Mouse (Mus musculus): Measurements from ENCODE around the gene Lce3e.

Lce3e gene

DNA sequence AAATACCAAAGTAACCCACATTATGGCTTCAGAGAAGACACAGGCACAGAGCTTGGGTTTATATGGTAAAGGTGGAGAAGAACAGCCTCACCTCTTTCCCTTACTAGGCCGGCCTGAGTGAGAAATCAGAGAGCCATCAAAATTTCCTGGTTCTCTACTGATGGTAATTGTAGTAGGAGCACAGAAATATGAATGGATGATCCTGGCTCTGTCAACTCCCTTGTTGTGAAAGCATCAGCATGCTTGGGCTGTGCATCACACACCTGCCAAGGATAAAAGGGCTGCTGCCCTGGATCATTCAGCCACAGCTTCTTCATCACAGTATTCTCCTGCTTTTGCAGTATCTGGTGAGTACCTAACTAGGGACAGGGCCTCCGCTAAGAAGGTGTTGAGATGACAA, at the start of gene Lce3e:
Gene Lce3e (plus strand): TSS at position 301 of the 400 bp plus-strand sequence.
- no peak for DNase-seq (ENCODE audit: low read depth in 1 of 2, low spot score in 2 of 2)

DNA sequence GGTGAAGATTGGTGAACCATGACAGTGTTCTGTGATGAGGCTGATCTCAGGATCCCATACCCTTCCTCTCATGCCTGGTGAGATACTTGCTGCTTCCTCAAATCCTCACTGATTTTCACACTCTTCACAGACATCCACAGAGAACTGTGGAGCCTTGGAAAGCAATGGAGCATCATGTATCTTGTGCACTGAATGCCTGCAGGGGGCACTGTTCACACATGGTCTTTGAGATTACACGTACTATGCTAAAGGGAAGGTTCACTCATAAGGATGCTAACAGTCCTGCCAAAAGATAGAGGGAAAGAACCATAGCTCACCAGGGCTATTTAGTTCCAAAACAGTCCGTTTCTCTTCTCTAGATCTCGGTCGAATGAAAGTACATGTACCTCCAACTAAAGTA, 46.5 kb upstream of the Lce3e start:
- DNase-seq (ENCODE audit: low read depth in 1 of 2, low spot score in 2 of 2): no peak

DNA sequence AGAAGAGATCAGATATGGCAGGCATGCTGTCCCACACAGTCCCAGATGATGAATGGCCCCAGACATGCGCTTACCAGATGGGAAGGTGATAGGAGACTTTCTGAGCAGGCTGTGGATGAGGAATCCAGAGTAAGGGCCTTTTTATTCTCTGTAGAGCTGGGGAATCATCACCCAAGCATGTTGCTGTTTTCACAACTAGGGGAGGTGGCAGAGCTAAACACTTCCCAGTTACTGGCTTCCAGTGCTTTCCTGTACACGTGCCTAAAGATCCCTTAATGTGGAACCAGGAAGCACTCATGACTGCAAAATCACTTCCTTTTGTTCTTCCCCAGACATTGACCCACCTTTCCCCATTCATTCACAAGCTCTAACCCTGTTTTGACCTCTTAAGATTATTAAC, 40.7 kb upstream of the Lce3e start, which contains the start of gene Lce3a:
Gene Lce3a (minus strand): TSS at position 101 of the 400 bp plus-strand sequence.
- DNase-seq (ENCODE audit: low read depth in 1 of 2, low spot score in 2 of 2): no peak

DNA sequence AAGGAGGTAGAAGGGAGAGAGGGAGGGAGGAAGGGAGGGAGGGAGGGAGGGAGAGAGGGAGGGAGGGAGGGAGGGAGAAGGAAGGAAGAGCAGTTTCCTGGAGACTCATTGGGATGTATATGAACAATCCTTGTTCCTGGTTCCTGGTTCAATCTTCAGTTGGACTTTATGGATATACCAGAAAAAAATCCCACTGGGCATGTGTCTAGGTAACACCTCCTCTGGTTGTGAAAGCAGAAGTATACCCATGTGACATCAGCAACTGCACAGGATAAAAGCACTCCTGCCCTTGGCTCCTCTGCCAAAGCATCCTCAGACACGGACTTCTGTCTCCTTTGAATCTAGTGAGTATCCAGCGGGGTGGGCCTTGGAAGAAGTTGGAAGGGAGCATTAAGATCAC, 34.2 kb upstream of the Lce3e start, which contains the start of gene Lce3b:
Gene Lce3b (plus strand): TSS at position 301 of the 400 bp plus-strand sequence.
- DNase-seq (ENCODE audit: low read depth in 1 of 2, low spot score in 2 of 2): no peak

DNA sequence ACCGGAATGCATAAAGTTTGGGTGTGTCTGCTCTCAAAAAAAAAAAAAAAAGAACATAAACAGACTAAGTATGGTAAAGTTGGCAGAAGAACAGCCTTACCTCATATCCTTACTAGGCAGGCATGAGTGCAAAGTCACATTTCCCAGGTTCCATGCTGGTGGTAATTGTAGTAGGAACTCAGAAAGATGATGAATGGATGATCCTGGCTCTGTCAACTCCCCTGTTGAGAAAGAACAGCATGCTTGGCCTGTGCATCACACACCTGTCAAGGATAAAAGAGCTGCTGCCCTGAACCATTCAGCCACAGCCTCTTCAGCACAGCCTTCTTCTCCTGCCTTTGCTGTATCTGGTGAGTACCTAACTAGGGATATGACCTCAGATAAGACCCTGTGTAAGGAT, 22.7 kb upstream of the Lce3e start, which contains the start of gene Lce3c:
Gene Lce3c (plus strand): TSS at position 301 of the 400 bp plus-strand sequence.
- DNase-seq (ENCODE audit: low read depth in 1 of 2, low spot score in 2 of 2): no peak

DNA sequence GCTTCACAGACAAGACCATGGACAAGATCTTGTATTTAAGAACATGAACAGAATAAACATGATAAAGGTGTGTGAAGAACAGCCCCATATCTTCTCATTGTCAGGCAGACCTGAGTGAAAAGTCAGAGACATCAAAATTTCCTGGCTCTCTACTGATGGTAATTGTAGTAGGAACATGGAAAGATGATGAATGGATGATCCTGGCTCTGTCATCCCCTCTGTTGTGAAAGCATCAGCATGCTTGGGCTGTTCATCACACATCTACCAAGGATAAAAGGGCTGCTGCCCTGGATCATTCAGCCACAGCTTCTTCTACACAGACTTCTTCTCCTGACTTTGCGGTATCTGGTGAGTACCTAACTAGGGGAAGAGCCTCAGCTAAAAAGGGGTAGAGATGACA, 9.8 kb upstream of the Lce3e start, which contains the start of gene Lce3d:
Gene Lce3d (plus strand): TSS at position 301 of the 400 bp plus-strand sequence.
- DNase-seq (ENCODE audit: low read depth in 1 of 2, low spot score in 2 of 2): no peak

DNA sequence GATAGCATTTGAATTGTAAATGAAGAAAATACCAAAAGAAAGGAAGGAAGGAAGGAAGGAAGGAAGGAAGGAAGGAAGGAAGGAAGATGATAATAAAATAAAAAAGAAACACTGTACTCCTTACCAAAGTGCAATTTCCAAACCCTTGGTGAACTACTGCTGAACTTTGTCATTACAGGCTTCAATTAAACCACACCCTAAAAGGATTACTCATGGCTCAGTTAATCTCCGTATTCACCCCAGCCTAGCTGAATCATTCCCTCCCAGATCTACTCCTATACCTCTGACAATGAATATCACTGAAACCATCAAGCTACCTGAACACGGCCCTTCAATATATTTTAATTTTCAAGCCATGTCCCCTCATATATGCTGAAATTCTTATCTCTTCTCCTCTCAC, 11.6 kb downstream of the Lce3e start:
- no peak for DNase-seq (ENCODE audit: low read depth in 1 of 2, low spot score in 2 of 2)

DNA sequence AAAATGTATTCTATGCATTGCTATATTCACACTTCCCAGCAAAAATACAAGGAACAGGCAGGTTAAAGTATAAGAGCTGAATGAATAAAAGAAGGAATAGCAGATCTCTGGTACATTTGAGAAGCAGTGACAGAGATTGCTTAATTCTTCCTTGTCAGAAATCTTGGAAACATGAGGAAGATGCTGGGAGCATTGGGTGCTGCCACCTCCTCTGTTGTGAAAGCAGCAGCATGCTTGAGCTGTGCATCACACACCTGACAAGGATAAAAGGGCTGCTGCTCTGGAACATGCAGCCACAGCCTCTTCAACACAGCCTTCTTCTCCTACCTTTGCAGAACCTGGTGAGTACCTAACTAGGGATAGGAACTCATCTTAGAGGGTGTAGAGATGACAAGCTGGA, 25.1 kb downstream of the Lce3e start, which contains the start of gene Lce3f:
Gene Lce3f (plus strand): TSS at position 301 of the 400 bp plus-strand sequence.
- no peak for DNase-seq (ENCODE audit: low read depth in 1 of 2, low spot score in 2 of 2)

DNA sequence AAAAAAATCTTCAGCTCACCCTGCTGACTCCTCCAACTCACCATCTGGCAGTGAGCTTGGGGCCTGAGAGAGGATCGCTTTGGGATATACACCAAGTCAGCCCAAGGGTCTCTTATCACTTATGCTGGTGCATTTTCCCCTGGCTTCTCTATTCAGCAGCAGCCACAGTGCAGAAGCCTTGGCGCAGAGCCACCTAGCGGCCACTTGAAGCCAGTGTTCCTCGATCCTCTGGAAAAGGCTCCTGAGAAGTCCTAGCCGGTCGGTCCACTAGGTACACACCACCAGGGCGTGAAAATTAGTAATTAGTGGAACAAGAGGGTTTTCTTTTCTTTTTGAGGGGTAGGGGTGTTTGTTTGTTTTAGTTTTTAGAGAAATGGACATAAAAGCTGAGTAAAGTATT, 31.8 kb downstream of the Lce3e start:
- no peak for DNase-seq (ENCODE audit: low read depth in 1 of 2, low spot score in 2 of 2)

DNA sequence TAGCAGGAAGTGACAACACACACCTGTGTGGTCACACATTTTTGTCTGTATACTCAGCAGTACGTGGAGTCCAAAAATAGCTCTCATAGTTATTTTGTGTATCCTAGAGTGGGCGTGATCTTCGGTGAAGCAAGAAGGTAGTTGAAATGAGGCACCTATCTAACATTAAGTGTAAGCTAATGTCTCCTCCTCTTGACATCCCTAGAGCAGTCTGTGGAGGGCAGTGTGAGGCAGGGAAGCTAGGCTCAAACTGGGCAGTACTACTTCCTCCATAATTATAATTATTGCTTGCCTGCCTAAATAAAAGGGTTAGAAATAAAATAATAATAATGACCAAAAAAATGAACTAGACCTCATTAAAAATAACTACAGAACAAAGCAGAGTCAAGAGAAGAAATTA, 33.8 kb downstream of the Lce3e start:
- DNase-seq (ENCODE audit: low read depth in 1 of 2, low spot score in 2 of 2): no peak

DNA sequence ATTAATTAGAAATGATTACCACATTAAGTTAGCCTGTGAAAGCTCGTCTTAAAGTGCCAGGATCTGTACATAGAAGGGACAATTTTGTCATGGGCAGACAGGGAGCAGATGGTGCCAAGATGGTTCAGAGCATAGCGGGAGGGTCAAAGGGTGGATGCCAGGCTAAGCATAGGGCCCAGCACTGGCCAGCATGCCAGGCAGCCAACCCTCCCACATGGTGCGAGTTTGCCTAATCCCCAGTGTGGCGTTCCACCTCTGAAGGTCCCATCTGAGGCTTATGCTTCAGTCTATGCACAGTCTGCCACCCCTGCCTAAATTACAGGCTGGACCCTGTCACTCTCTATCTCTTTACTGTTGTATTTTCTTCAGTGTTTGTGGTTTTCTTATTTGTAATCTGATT, 36.0 kb downstream of the Lce3e start:
- DNase-seq (ENCODE audit: low read depth in 1 of 2, low spot score in 2 of 2): no peak

DNA sequence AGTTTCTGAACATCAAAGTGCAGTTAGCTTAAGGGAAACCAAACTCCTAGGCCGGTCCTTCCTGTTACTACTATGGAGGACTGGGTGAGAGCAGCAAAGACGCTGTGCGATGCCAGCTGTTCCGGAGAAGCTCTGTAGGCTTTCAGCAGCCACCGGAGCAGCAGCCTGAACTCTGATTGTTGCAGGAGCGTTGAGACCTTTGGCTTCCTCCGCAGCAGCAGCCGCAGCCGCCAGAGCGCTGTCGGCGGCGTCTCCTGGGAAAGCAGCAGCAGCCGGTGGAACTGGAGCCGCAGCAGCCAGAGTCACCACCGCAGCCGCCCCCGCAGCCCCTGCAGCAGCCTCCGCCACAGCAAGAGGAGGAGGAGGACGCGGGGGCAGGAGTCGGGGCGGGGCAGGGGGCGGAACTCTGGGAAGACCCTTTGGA, 47.5 kb downstream of the Lce3e start:
- DNase-seq (ENCODE audit: low read depth in 1 of 2, low spot score in 2 of 2): no peak

DNA sequence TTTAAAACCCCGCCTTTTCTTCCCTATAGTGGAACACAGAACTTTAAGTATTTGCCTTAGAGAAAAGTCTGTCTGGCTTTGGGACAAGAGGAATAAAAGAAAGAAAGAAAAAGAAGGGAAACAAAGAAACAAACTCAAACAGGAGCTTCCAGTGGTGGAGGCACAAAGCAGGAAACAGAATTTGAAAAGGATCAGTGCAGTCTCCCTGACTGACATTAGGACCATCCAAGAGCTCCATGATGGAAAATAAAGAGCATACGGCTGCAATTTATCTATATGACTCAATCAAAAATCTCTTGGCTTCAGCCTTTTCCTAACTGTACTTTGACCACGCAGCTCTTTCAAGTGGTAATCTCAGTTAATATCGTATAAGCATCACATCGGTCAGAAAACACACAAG, 48.0 kb downstream of the Lce3e start:
- DNase-seq (ENCODE audit: low read depth in 1 of 2, low spot score in 2 of 2): no peak

DNA sequence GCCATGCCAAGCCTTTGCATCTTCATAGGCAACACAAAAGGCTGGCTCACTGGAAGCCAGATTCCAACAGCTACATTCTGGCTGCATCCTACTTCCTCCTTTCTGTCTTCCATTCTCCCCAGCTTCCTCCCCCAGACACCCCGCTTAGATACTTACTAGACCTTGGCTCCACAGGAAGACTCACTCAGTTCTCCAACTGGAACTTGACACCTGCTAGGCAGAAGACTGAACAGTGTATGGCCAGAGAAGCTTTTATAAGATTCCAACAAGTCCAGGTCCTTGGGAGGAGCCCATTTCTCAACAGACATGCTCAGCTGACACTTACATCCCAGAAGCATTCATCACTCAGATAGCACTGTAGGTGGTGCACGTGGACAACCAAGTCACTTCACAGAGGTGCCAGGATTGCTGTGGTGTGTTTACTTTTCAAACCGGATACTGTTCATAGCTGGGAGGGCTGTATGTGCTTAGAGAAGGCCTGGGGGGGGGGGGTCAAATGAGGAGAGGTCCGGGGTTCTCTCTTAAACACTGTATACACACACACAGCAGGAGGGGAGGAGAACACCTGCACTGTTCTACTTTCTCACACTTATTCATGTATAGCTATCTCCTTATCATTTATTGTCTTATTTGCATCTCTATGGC, 48.7 kb downstream of the Lce3e start, which contains the start of gene Crct1:
Gene Crct1 (minus strand): TSS at position 228 of the 645 bp plus-strand sequence.
- no peak for DNase-seq (ENCODE audit: low read depth in 1 of 2, low spot score in 2 of 2)
